Mouse (Mus musculus): ENCODE measurements at regions not wholly inside any gene's neighbourhood (a gene's known extent, or its start where the extent isn't known, plus 50 kb on each side); places are given as distances from the start of the nearest gene placed in this dataset.

GRCm38 (mm10) chr7:70796038-70796760 lies 429.7 kb upstream of the Nr2f2 start:
- TF ChIP-seq CTCF (IDR thresholded peaks at IDR 0.05; ENCODE audit: extremely low read depth, insufficient read length, insufficient replicate concordance, low read depth, low read length) (no peak), POLR2A (IDR thresholded peaks at IDR 0.05; ENCODE audit: low read depth, low read length) (no peak)
